Mouse (Mus musculus): ENCODE measurements at regions not wholly inside any gene's neighbourhood (a gene's known extent, or its start where the extent isn't known, plus 50 kb on each side); places are given as distances from the start of the nearest gene placed in this dataset.
A peak's percentile ranks its signal among the peaks of the same experiment; 100 is the strongest.

GRCm38 (mm10) chr17:9484098-9484497, 62.2 kb downstream of the Gm17728 start:
- ATAC-seq (ENCODE audit: insufficient read depth) (no peak), DNase-seq (ENCODE audit: low read depth in 3 of 3, low spot score in 3 of 3) (no peak)
- H3K36me3 ChIP-seq (replicated peaks; ENCODE audit: control insufficient read depth, insufficient read depth, low read depth): no peaks in the 10 kb centered on the region
- 40% methylated on average over 7 of the region's 7 CpGs for WGBS (ENCODE audit: insufficient replicate concordance)
- no peak overlapping the region for H3K9ac ChIP-seq (replicated peaks)
- TF ChIP-seq EP300 (IDR thresholded peaks at IDR 0.05; ENCODE audit: low read depth): no peak
- TF ChIP-seq CTCF (IDR thresholded peaks at IDR 0.05; ENCODE audit: low read depth): peak; percentile 55
- no peaks in the 10 kb centered on the region for H3K27me3 ChIP-seq (ENCODE audit: control insufficient read depth, insufficient read depth, low read length)
- H3K9me3 ChIP-seq (ENCODE audit: control insufficient read depth, low read length): no peaks in the 10 kb centered on the region
- no peaks in the 10 kb centered on the region for H3K4me1 ChIP-seq (replicated peaks; ENCODE audit: control insufficient read depth in 2 of 2, insufficient read depth in 2 of 2, low read length in 1 of 2)
- H3K4me2 ChIP-seq (ENCODE audit: low read depth): no peak overlapping the region
- H3K4me3 ChIP-seq (ENCODE audit: insufficient read depth in 1 of 2, low read depth in 2 of 2, low read length in 2 of 2): no peak overlapping the region
- H3K27ac ChIP-seq: no peak overlapping the region

GRCm38 (mm10) chr17:9484566-9484965, 62.7 kb downstream of the Gm17728 start:
- Histone ChIP-seq H3K36me3 (replicated peaks; ENCODE audit: control insufficient read depth, insufficient read depth, low read depth) (no peaks in the 10 kb centered on the region), H3K4me3 (ENCODE audit: insufficient read depth in 1 of 2, low read depth in 2 of 2, low read length in 2 of 2) (no peak overlapping the region), H3K9ac (replicated peaks) (no peak overlapping the region), H3K4me1 (replicated peaks; ENCODE audit: control insufficient read depth in 2 of 2, insufficient read depth in 2 of 2, low read length in 1 of 2) (no peaks in the 10 kb centered on the region), H3K27me3 (ENCODE audit: control insufficient read depth, insufficient read depth, low read length) (no peaks in the 10 kb centered on the region), H3K9me3 (ENCODE audit: control insufficient read depth, low read length) (no peaks in the 10 kb centered on the region), H3K4me2 (ENCODE audit: low read depth) (no peak overlapping the region), H3K27ac (no peak overlapping the region)
- no peak for ATAC-seq (ENCODE audit: insufficient read depth)
- 65% methylated on average over 12 of the region's 12 CpGs for WGBS (ENCODE audit: insufficient replicate concordance)
- no peak for DNase-seq (ENCODE audit: low read depth in 3 of 3, low spot score in 3 of 3)
- no peak for TF ChIP-seq EP300 (IDR thresholded peaks at IDR 0.05; ENCODE audit: low read depth)
- no peak for TF ChIP-seq CTCF (IDR thresholded peaks at IDR 0.05; ENCODE audit: low read depth)

- Histone ChIP-seq H3K36me3 (replicated peaks; ENCODE audit: control insufficient read depth, insufficient read depth, low read depth) (no peaks in the 10 kb centered on the region), H3K9ac (replicated peaks) (no peak overlapping the region), H3K4me3 (ENCODE audit: insufficient read depth in 1 of 2, low read depth in 2 of 2, low read length in 2 of 2) (no peak overlapping the region), H3K27ac (no peak overlapping the region), H3K27me3 (ENCODE audit: control insufficient read depth, insufficient read depth, low read length) (no peaks in the 10 kb centered on the region), H3K4me2 (ENCODE audit: low read depth) (no peak overlapping the region), H3K9me3 (ENCODE audit: control insufficient read depth, low read length) (no peaks in the 10 kb centered on the region), H3K4me1 (replicated peaks; ENCODE audit: control insufficient read depth in 2 of 2, insufficient read depth in 2 of 2, low read length in 1 of 2) (no peaks in the 10 kb centered on the region)
- DNase-seq (ENCODE audit: low read depth in 3 of 3, low spot score in 3 of 3) (no peak), ATAC-seq (ENCODE audit: insufficient read depth) (no peak)
- WGBS (ENCODE audit: insufficient replicate concordance): 20% methylated on average over 3 of the region's 3 CpGs
- TF ChIP-seq EP300 (IDR thresholded peaks at IDR 0.05; ENCODE audit: low read depth): no peak
- no peak for TF ChIP-seq CTCF (IDR thresholded peaks at IDR 0.05; ENCODE audit: low read depth)
Observed at GRCm38 (mm10) chr17:9529340-9529739, 107.5 kb downstream of the Gm17728 start.

GRCm38 (mm10) chr17:9536090-9536489, 114.2 kb downstream of the Gm17728 start:
- Histone ChIP-seq H3K36me3 (replicated peaks; ENCODE audit: control insufficient read depth, insufficient read depth, low read depth) (no peaks in the 10 kb centered on the region), H3K9ac (replicated peaks) (no peak overlapping the region), H3K27me3 (ENCODE audit: control insufficient read depth, insufficient read depth, low read length) (no peaks in the 10 kb centered on the region), H3K4me2 (ENCODE audit: low read depth) (no peak overlapping the region), H3K9me3 (ENCODE audit: control insufficient read depth, low read length) (no peaks in the 10 kb centered on the region), H3K4me1 (replicated peaks; ENCODE audit: control insufficient read depth in 2 of 2, insufficient read depth in 2 of 2, low read length in 1 of 2) (no peaks in the 10 kb centered on the region), H3K27ac (no peak overlapping the region), H3K4me3 (ENCODE audit: insufficient read depth in 1 of 2, low read depth in 2 of 2, low read length in 2 of 2) (no peak overlapping the region)
- ATAC-seq (ENCODE audit: insufficient read depth) (no peak), DNase-seq (ENCODE audit: low read depth in 3 of 3, low spot score in 3 of 3) (no peak)
- no peak for TF ChIP-seq EP300 (IDR thresholded peaks at IDR 0.05; ENCODE audit: low read depth)
- TF ChIP-seq CTCF (IDR thresholded peaks at IDR 0.05; ENCODE audit: low read depth): no peak
- whole genome bisulfite sequencing (ENCODE audit: insufficient replicate concordance): 44% methylated on average over 4 of the region's 4 CpGs

GRCm38 (mm10) chr17:9538371-9538770, 116.5 kb downstream of the Gm17728 start:
- no peak for ATAC-seq (ENCODE audit: insufficient read depth)

More at GRCm38 (mm10) chr17:9538371-9538770, 116.5 kb downstream of the Gm17728 start:
- no peak overlapping the region for H3K4me3 ChIP-seq (ENCODE audit: insufficient read depth in 1 of 2, low read depth in 2 of 2, low read length in 2 of 2)
- no peaks in the 10 kb centered on the region for H3K36me3 ChIP-seq (replicated peaks; ENCODE audit: control insufficient read depth, insufficient read depth, low read depth)
- H3K27ac ChIP-seq: no peak overlapping the region
- no peak overlapping the region for H3K4me2 ChIP-seq (ENCODE audit: low read depth)
- H3K4me1 ChIP-seq (replicated peaks; ENCODE audit: control insufficient read depth in 2 of 2, insufficient read depth in 2 of 2, low read length in 1 of 2): no peaks in the 10 kb centered on the region
- TF ChIP-seq EP300 (IDR thresholded peaks at IDR 0.05; ENCODE audit: low read depth) (no peak), CTCF (IDR thresholded peaks at IDR 0.05; ENCODE audit: low read depth) (no peak)
- no peak overlapping the region for H3K9ac ChIP-seq (replicated peaks)
- H3K9me3 ChIP-seq (ENCODE audit: control insufficient read depth, low read length): no peaks in the 10 kb centered on the region
- no peaks in the 10 kb centered on the region for H3K27me3 ChIP-seq (ENCODE audit: control insufficient read depth, insufficient read depth, low read length)
- DNase-seq (ENCODE audit: low read depth in 3 of 3, low spot score in 3 of 3): no peak
